Comparison of ENCODE assay signal across 32 mouse cellular contexts in genomic region chr5:91134961-91135360, GRCm38 (mm10). TPM values are rescaled to one million over a fixed set of nuclear protein-coding genes. Genes with fewer than 3 reads are reported as not detected.
"Had no signal": no experiment of that assay in that cellular context is flagged by ENCODE, and none has a peak within 500 bp of the region (broad histone marks: within the 10 kb centered on the region; RNA-seq: fewer than 3 reads in every experiment).

No protein-coding gene starts in this region.

- ATAC-seq: forebrain, postnatal 0 days; hindbrain, embryonic 16.5 days; inflammation-experienced regulatory T-cells, adult 6 months had no signal

- H3K4me1 ChIP-seq: heart, embryonic 12.5 days had no signal

- H3K9me3 ChIP-seq: heart, embryonic 10.5 days; heart, embryonic 12.5 days; hindbrain, embryonic 10.5 days; hindbrain, embryonic 12.5 days; limb, embryonic 10.5 days; limb, embryonic 12.5 days; liver, embryonic 13.5 days had no signal

- H3K4me3 ChIP-seq: gastrocnemius, adult 2 months; heart, embryonic 10.5 days; heart, embryonic 12.5 days; hindbrain, embryonic 10.5 days; hindbrain, embryonic 12.5 days; layer of hippocampus, adult 2 months; left cerebral cortex, adult 2 months; limb, embryonic 10.5 days; limb, embryonic 12.5 days; liver, embryonic 13.5 days had no signal

- H3K27ac ChIP-seq: gastrocnemius, adult 2 months; heart, embryonic 10.5 days; hindbrain, embryonic 10.5 days; hindbrain, embryonic 12.5 days; hindbrain, embryonic 14.5 days; layer of hippocampus, adult 2 months; left cerebral cortex, adult 2 months; limb, embryonic 10.5 days; limb, embryonic 12.5 days; liver, embryonic 13.5 days had no signal

- H3K4me2 ChIP-seq: heart, embryonic 12.5 days; hindbrain, embryonic 12.5 days; hindbrain, embryonic 14.5 days; limb, embryonic 12.5 days; liver, embryonic 13.5 days had no signal

- H3K36me3 ChIP-seq: heart, embryonic 10.5 days; heart, embryonic 12.5 days; hindbrain, embryonic 10.5 days; hindbrain, embryonic 12.5 days; limb, embryonic 10.5 days; limb, embryonic 12.5 days; liver, embryonic 13.5 days had no signal

- DNase-seq: forebrain, postnatal 0 days; gastrocnemius, adult 2 months; gastrocnemius, postnatal 10 days; gastrocnemius, postnatal 25 days; heart, adult 18-20 months; heart, postnatal 10 days; heart, postnatal 4 days; kidney, adult 11 months; kidney, adult 2 months; kidney, adult 9 months; kidney, postnatal 10 days; kidney, postnatal 25 days; kidney, postnatal 4 days; liver; liver, embryonic 13.5 days had no signal

- H3K9ac ChIP-seq: forebrain, postnatal 0 days; heart, embryonic 12.5 days; hindbrain, embryonic 12.5 days; hindbrain, embryonic 14.5 days; limb, embryonic 12.5 days; liver, embryonic 13.5 days had no signal

RNA-seq across cellular contexts. Expression of gene Areg, which starts 4.4 kb away (rescaled TPM):
- total RNA-seq: forebrain, postnatal 0 days; gastrocnemius, adult 2 months; gastrocnemius, postnatal 10 days; gastrocnemius, postnatal 25 days; gastrocnemius, postnatal 4 days; granulocyte monocyte progenitor cell, adult 5-6 weeks; heart, adult 18-20 months; heart, adult 8-10 months; heart, postnatal 10 days; heart, postnatal 25 days; left cerebral cortex, postnatal 14 days; left cerebral cortex, postnatal 36 days had no signal
- polyA plus RNA-seq: heart, embryonic 10.5 days; hindbrain, embryonic 12.5 days; kidney, adult 2 months; limb, embryonic 10.5 days; liver, embryonic 13.5 days had no signal
